Mouse (Mus musculus): Measurements from ENCODE around the gene Sult6b2.
A peak's percentile ranks its signal among the peaks of the same experiment; 100 is the strongest.

Gene Sult6b2

DNA sequence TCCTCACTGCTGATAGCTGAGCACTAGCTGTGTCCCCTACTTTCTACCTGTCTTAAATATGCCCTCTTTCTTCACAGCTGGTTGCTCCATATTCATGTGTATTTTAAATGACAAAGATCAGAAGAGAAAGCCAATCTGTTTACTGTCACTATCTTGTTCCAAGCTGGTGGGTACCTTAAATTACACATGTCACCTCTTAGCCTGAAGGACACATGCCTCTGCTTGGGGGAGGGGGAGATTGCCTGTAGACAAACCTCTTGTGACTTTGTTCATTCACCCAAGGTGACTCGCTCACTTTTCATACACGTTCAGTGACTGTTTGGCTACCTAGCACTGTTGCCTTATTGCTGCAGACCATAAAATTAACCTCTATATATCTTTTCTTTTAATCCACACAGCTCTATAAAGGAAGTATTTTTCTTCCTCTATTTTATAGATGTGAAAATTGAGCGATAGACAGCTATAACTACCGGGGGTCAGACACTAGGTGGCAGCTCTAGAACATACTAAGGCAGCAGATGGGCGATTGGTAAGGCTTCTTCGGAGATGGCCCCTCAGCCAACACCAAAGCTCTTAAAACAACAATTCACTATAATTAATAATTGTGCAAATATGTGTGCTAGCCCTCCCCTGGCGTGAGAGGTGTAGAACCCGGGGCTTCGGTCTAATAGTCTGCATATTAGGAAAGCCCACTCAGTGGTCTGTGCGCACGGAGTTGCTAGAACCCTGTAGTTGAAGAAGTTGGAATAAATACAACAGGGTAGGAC, 25.1 kb downstream of the Sult6b2 start:
- DNase-seq (ENCODE audit: low read depth, low spot score), result peak; percentile 45

- no peak for DNase-seq (ENCODE audit: low read depth, low spot score)
Observed at GRCm38 (mm10) chr6:142776935-142777334, 27.4 kb downstream of the Sult6b2 start.

DNA sequence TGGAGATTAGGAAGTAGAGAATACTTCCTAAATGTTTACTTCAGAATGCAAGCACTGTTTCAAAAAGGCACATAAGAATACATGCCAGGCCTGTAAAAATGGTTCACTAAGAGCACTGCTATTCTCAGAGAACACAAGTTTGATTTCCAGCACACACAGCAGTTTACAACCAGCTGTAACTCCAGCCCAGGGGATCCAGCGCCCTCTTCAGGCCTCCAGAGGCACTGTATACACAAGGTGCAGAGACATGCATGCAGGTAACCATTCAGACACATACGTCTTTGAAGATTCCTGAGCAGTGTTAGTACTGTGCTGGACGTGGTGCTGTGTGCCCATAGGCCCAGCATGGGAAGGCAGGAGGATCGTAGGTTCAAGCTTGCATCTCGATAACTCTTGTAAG, 30.7 kb downstream of the Sult6b2 start:
- DNase-seq (ENCODE audit: low read depth, low spot score), result peak; percentile 76

GRCm38 (mm10) chr6:142771643-142772042, 32.7 kb downstream of the Sult6b2 start:
- no peak for DNase-seq (ENCODE audit: low read depth, low spot score)

DNA sequence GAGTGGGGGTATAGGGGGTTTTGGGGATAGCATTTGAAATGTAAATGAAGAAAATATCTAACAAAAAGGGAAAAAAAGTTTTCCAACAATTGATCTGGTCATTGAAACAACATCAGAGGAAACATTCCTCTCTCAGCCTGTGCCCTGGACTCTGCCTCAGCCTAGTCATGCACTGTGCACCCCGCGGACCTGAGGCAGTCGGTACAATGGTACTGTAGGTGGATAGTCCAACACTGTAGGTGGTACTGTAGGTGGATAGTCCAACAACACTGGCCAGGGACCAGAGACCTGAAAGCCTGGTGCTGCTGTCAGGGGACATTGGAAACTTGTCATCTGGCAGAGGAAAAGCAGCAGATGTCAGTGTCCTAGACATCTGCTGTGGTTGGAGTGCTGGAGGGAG, 34.4 kb downstream of the Sult6b2 start:
- DNase-seq (ENCODE audit: low read depth, low spot score), result no peak

- DNase-seq (ENCODE audit: low read depth, low spot score), result no peak
Observed at GRCm38 (mm10) chr6:142767305-142767704, 37.0 kb downstream of the Sult6b2 start.

DNA sequence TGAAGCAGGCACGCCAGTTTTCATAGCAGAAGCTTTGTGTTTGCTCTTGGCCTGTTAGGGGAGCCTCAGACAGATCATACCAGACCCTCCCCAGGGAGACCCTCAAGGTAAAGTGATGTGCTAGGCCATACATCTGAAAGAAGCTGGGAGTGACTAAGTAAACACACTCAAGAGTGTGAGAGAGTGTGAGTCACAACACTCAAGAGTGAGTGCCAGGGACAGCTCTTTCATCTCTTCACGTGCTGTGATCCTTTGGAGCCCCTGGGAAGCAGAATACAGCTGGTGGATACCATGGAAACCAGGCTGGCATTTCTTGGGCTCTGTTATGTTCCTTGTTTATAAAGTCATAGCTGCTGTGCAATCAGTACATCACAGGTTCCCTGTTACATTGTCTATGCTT, 39.4 kb downstream of the Sult6b2 start:
- no peak for DNase-seq (ENCODE audit: low read depth, low spot score)

- DNase-seq (ENCODE audit: low read depth, low spot score), result no peak
Observed at GRCm38 (mm10) chr6:142759633-142760032, 44.7 kb downstream of the Sult6b2 start.

DNA sequence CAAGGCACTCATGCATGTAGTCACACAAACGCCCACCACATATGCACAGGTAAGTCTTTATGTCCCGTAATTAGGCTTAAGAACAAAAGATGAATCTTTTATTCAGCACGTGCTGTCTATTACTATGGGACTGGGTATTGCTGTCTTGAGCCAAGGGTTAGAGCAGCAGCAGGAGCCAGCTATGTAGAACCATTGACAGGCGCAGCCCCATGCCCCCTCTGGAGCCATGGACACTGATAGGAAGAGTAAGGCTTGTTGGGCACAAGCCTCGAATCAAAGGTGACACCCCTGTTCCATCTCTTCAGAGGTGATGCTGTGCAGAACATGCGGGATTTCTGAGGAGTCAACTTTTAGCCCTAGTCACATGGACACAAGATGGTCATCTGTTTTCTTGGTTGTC, 45.7 kb downstream of the Sult6b2 start:
- DNase-seq (ENCODE audit: low read depth, low spot score), result no peak

DNA sequence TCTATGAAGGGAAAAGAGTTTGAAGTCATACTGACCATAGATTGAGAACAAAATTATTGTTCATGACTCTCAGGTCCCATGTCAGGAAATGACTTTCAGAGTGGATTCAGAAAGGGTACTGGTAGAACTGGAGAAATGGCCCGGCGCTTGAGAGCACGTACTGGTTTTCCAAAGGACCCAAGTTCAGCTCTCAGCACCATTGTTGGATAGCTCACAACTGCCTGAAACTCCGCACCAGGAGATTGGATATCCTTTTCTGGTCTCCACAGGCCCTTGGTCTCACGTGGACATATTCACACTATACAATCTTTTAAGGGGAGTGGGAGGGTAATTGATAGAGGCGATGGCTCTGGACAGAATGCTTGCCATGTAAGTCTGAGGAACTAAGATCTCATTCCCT, 46.3 kb downstream of the Sult6b2 start:
- DNase-seq (ENCODE audit: low read depth, low spot score), result no peak

GRCm38 (mm10) chr6:142757334-142757965, 46.9 kb downstream of the Sult6b2 start:
- DNase-seq (ENCODE audit: low read depth, low spot score), result no peak

GRCm38 (mm10) chr6:142756507-142757333, 47.6 kb downstream of the Sult6b2 start, which contains the start of gene Cmas:
Cmas (plus strand) TSS chr6:142756686.
- peak; percentile 86 for DNase-seq (ENCODE audit: low read depth, low spot score)

- peak; percentile 89 for DNase-seq (ENCODE audit: low read depth, low spot score)
Observed at GRCm38 (mm10) chr6:142752331-142753246, 51.7 kb downstream of the Sult6b2 start.

GRCm38 (mm10) chr6:142751365-142751764, 52.9 kb downstream of the Sult6b2 start:
- DNase-seq (ENCODE audit: low read depth, low spot score), result peak; percentile 98

DNA sequence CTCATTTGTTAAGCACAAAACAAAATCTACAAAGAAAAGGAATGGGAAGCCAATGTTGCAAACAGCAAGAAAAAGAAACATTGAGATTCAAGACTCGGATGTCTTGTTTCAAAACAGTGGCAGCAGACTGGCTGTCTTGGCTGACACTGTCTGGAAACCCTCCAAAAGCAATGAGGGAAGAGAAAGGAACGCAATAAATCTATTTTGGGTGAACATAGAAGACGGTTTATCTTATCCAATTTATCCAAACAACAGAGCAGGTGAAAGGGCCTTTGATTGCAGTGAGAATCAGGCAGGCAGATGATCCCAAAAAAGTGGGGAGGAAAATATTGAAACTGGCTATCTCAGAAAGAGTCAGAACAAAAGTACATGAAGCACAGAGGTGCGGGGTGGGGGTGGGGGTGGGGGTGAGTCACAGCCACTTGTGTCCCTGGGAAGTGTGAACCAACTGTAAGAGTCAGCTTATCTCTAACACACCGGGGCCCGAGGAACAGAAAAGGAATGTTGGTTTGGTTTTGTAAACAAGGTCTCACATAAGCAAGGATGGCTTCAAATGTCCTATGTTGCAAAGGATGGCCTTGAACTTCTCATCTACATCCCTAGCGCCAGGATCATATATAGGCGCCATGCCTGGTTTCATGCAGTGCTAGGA, 56.1 kb downstream of the Sult6b2 start:
- no peak for DNase-seq (ENCODE audit: low read depth, low spot score)

DNA sequence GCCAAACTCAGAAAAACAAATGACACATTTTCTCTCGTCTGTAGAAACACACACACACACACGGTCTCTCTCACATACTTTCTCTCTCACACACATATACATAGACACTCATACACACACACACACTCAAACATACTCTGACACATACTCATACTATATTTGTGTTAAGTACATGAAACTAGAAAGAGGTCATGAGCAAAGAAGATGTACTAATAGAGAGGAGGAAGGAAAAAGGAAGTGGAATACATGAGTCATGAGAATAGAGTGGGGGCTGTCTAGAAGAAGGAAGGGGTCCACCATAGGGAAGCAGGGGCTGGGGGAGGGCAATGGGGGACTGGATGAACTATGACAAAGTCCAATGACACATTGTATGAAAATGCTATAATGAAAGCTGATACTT, 57.1 kb downstream of the Sult6b2 start:
- DNase-seq (ENCODE audit: low read depth, low spot score), result no peak

DNA sequence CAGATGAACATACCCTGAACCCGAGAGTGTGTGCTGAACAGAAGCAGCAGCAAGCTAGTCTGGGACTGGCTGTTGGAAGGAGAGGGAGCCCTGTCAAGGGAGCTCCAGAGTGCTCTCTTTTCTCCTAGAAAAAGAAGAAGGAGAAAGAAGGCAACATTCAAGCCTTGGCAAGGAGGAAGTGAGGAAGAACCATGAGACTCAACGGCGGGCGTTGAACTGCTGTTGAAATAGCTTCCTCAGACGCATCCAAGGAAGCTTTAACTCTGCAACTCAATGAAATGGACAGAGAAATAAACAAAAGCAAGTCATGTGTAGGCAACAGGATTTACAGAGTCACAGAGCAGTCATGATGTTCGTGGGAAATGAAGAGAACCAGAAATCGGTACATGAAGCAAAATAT, 57.5 kb downstream of the Sult6b2 start:
- DNase-seq (ENCODE audit: low read depth, low spot score), result no peak

DNA sequence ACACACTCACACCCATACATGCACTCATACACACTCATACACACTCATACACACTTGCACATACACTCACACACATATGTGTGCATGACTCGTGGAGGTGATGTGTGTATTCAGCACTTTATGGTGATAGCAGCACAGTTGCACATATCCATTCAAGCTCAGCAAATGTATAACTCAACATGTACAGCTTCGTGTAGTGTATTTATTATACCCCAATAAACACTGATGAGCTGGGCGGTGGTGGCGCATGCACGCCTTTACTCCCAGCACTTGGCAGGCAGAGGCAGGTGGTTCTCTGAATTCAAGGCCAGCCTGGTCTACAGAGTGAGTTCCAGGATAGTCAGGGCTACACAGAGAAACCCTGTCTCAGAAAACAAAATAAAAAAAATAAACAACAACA, 58.8 kb downstream of the Sult6b2 start:
- DNase-seq (ENCODE audit: low read depth, low spot score), result no peak

DNA sequence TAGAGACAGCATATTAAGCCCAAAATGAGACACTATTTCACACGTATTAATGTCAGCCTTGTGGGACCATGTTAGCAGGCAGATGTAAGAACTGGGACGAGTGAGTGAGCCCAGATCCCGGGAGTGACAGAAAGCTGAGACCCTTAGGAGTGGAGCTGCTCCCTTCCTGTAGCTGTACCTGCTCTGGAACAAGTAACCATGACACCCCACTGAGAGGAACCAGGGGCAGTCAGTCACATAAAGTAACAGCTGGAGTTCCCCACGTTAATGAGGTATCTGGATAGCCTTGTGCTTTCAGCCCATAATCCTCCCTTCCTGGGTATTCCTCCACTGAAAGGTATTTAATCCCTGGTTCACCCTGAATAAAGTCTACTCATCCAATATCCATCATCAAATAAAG, 61.1 kb downstream of the Sult6b2 start:
- DNase-seq (ENCODE audit: low read depth, low spot score), result peak; percentile 23

GRCm38 (mm10) chr6:142741763-142742162, 62.5 kb downstream of the Sult6b2 start:
- DNase-seq (ENCODE audit: low read depth, low spot score), result peak; percentile 34

GRCm38 (mm10) chr6:142738637-142739036, 65.7 kb downstream of the Sult6b2 start:
- no peak for DNase-seq (ENCODE audit: low read depth, low spot score)

Data from R1 (cell line).